Mouse (Mus musculus) natural killer cell, adult 2 months (primary cell): ENCODE data around the gene Cnnm3.

Experiments
- DNase-seq, 2 experiments: peaks; one replicate each; pipeline ENCODE4 v3.0.0; 2022; ENCODE audit warnings: low spot score in 2 of 2

Gene Cnnm3

GRCm38 (mm10) chr1:36575347-36575746 lies 63.7 kb downstream of the Cnnm3 start:
- DNase-seq, result no peak

DNA sequence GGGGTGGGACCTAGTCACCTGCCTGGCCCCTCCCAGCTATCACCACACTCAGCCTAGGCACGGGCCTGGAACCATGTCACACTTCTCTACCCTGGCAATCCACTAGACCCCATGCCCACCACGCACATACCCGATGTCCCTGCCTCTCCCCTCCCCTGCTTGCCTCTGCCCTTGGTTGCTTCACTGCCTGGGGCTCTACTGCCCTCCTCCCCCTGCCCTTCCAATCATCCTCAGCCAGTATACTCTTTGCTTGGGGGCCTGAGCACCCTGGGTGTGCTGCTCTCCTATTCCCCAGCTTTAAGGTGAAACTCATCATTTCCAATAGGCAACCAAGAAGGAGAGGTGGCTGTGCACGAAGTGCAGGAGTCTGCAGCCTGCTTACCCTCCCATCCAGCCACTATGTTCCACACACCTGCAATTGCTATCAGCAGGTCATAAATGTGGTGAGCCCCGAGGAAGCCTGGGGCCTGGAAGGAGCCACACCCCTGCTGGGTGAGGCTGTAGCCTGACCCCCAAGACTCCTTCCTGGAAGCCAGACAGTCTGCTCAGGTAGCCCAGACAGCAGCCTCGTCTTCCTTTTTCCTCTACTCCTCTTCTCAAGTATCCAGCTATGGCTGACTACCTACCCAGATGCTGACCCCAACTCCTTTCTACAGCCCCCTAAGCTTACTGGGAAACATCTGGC lies 65.5 kb downstream of the Cnnm3 start:
- DNase-seq, result no peak
